Mouse (Mus musculus) lung, postnatal 0 days (tissue): ENCODE data around the gene Sphk1. TPM values are rescaled to one million over a fixed set of nuclear protein-coding genes. Genes with fewer than 3 reads are reported as not detected.

ENCODE experiments used
- ATAC-seq: fragments of 200-750 bp; cut with Nextera tagmentation; 2 replicates; pipeline ENCODE4 v1.8.0; 2017; ENCODE audit warnings: moderate library complexity
- DNase-seq: peaks from one replicate; pipeline ENCODE4 v3.0.0-alpha.2; 2016; ENCODE audit warnings: low spot score
- H3K27ac ChIP-seq: fragments of 300-500 bp; sonication (generic); 2 replicates; pipeline ENCODE4 v1.5.1; 2014; ENCODE audit warnings: antibody characterized with exemption, mild to moderate bottlenecking, low read length, mixed read lengths
- H3K27me3 ChIP-seq: fragments of 300-500 bp; sonication (generic); replicated peaks from 2 replicates; pipeline ENCODE4 v1.6.1; 2014; ENCODE audit warnings: low read length, mixed read lengths; ENCODE audit not compliant: insufficient read depth
- H3K36me3 ChIP-seq: fragments of 300-500 bp; sonication (generic); 2 replicates; pipeline ENCODE4 v1.6.1; 2014; ENCODE audit warnings: low read length, mixed read lengths; ENCODE audit not compliant: insufficient read depth
- H3K4me1 ChIP-seq: fragments of 300-500 bp; sonication (generic); 2 replicates; pipeline ENCODE4 v1.6.1; 2014; ENCODE audit warnings: antibody characterized with exemption, low read depth, low read length, mixed read lengths; ENCODE audit not compliant: insufficient read depth
- H3K4me2 ChIP-seq: fragments of 300-500 bp; sonication (generic); replicated peaks from 2 replicates; pipeline ENCODE4 v1.6.1; 2014; ENCODE audit warnings: low read depth, mild to moderate bottlenecking, low read length, moderate library complexity, mixed read lengths
- H3K4me3 ChIP-seq: fragments of 300-500 bp; sonication (generic); 2 replicates; pipeline ENCODE4 v1.5.1; 2014; ENCODE audit warnings: low read depth, low read length
- H3K9ac ChIP-seq: fragments of 300-500 bp; sonication (generic); replicated peaks from 2 replicates; pipeline ENCODE4 v1.6.1; 2014; ENCODE audit warnings: low read depth, mild to moderate bottlenecking
- H3K9me3 ChIP-seq: fragments of 300-500 bp; sonication (generic); 2 replicates; pipeline ENCODE4 v1.6.1; 2016; ENCODE audit warnings: low read length, mixed read lengths
- CTCF ChIP-seq: IDR thresholded peaks from 2 replicates; pipeline ENCODE4 v1.5.1; 2016; ENCODE audit warnings: antibody characterized with exemption, mild to moderate bottlenecking
- EP300 ChIP-seq: IDR thresholded peaks from 2 replicates; pipeline ENCODE4 v1.6.1; 2016; ENCODE audit warnings: antibody characterized with exemption, mild to moderate bottlenecking, control low read depth
- WGBS: fragments of 180-500 bp; shearing (Covaris S2); extraction: QIAGEN DNeasy Blood & Tissue Kit; methylation state at CpG from one replicate; pipeline ENCODE4 v1.1.7; 2014; 5-methylcytosine and 5-hydroxymethylcytosine counted together
- polyA plus RNA-seq: library from polyadenylated mRNA; unstranded; fragments of >200 nt; fragmentation: Nextera tagmentation; extraction: Ambion mirVana; gene quantifications from 2 replicates; pipeline ENCODE4 v1.2.1, GENCODE M21; 2015

The Sphk1 gene
- polyA plus RNA-seq, 1 experiment from 2014 or later, result 56.3 TPM

GRCm38 (mm10) chr11:116513531-116514038 lies 17.1 kb upstream of the Sphk1 start:
- no peaks in the 10 kb centered on the region for H3K9me3 ChIP-seq
- no peak for TF ChIP-seq CTCF
- TF ChIP-seq EP300, result peak; percentile 43
- ATAC-seq (peak; percentile 28; the same call in 1 of the 2 replicates), DNase-seq (no peak)
- no peak overlapping the region for H3K4me3 ChIP-seq
- H3K4me1 ChIP-seq, result no peaks in the 10 kb centered on the region
- no peak overlapping the region for H3K9ac ChIP-seq
- H3K4me2 ChIP-seq, result no peak overlapping the region
- H3K27ac ChIP-seq, result 0 out of 2 replicates have a peak overlapping the region, but pooled peaks have one; percentile 0
- no peaks in the 10 kb centered on the region for H3K27me3 ChIP-seq
- WGBS, result 53% methylated on average over 4 of the region's 4 CpGs
- no peaks in the 10 kb centered on the region for H3K36me3 ChIP-seq

DNA sequence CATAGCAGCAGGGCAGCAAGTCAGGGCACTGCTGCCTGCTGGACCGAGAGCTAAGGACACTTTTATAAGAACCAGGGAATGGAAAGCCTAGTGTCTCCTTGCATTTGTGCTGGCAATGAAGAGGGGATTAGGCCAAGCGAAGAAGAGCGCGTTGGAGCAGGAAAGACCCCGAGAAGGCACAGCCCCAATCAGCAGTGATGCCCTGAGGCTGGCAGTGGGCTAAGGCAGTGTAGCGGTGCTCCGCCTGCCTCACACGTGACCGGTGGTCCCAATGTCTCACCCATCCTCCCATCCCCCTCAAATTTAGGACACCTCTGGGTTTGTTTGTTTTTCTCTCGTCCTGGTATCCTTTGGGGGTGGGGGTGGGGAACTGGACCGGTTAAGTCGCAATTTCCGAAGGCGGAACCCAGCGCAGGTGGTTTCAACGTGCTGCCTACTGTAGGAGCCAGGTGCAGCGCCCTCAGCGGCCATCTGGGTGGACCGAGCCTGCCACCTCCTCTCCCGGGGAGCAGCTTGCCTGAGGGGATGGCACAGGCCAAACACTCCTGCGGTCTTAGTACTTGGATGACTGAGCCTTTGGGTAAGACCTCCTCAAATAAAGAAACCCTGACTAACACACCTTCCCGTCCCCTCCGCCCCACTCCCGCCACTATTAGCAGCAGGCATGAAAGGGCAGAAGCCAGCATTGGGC lies 15.2 kb upstream of the Sphk1 start:
- no peak overlapping the region for H3K9ac ChIP-seq
- no peaks in the 10 kb centered on the region for H3K4me1 ChIP-seq
- no peak overlapping the region for H3K4me2 ChIP-seq
- no peaks in the 10 kb centered on the region for H3K36me3 ChIP-seq
- DNase-seq (no peak), ATAC-seq (no peak)
- no peak overlapping the region for H3K4me3 ChIP-seq
- no peaks in the 10 kb centered on the region for H3K9me3 ChIP-seq
- TF ChIP-seq EP300, result no peak
- TF ChIP-seq CTCF, result peak; percentile 49
- 28% methylated on average over 24 of the region's 24 CpGs for WGBS
- H3K27ac ChIP-seq, result no peak overlapping the region
- H3K27me3 ChIP-seq, result no peaks in the 10 kb centered on the region

DNA sequence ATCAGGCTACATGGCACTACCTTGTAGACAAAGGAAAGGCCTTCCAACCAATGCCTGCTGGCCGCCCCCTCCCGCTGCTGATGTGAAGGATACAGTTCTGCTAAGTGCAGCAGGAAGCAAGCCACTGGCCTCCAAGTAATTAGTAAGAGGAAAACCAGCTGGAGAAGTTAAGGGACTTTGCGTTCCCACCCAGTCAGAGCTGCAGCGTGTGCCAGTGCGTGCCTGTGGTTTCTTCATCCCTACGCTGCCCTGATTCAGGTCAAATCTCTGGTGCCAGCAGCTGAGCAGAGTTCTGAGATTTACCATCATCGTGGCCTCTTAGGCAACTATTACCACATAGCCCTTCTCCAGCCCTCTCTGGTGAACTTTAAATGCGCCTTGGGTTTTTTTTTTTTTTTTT lies 12.2 kb upstream of the Sphk1 start:
- H3K4me1 ChIP-seq, result peaks cover 5% of the 10 kb centered on the region; the same call in 1 of the 2 replicates
- H3K27ac ChIP-seq, result 0 out of 2 replicates have a peak overlapping the region, but pooled peaks have one; percentile 14
- no peaks in the 10 kb centered on the region for H3K36me3 ChIP-seq
- H3K4me3 ChIP-seq, result no peak overlapping the region
- WGBS, result 33% methylated on average over 8 of the region's 8 CpGs
- ATAC-seq (peak; percentile 74), DNase-seq (peak; percentile 95)
- no peak overlapping the region for H3K4me2 ChIP-seq
- peak; percentile 88 for TF ChIP-seq EP300
- TF ChIP-seq CTCF, result no peak
- no peak overlapping the region for H3K9ac ChIP-seq
- H3K27me3 ChIP-seq, result no peaks in the 10 kb centered on the region
- no peaks in the 10 kb centered on the region for H3K9me3 ChIP-seq

- H3K4me1 ChIP-seq, result peaks cover 16% of the 10 kb centered on the region; the same call in 1 of the 2 replicates
- no peak overlapping the region for H3K9ac ChIP-seq
- no peaks in the 10 kb centered on the region for H3K9me3 ChIP-seq
- no peak overlapping the region for H3K4me2 ChIP-seq
- ATAC-seq (no peak), DNase-seq (peak; percentile 47)
- TF ChIP-seq CTCF (no peak), EP300 (no peak)
- WGBS, result 61% methylated on average over 3 of the region's 3 CpGs
- H3K4me3 ChIP-seq, result no peak overlapping the region
- 0 out of 2 replicates have a peak overlapping the region, but pooled peaks have one; percentile 32 for H3K27ac ChIP-seq
- no peaks in the 10 kb centered on the region for H3K27me3 ChIP-seq
- no peaks in the 10 kb centered on the region for H3K36me3 ChIP-seq
These were observed 9.6 kb upstream of the Sphk1 start for GRCm38 (mm10) chr11:116521143-116521542.

DNA sequence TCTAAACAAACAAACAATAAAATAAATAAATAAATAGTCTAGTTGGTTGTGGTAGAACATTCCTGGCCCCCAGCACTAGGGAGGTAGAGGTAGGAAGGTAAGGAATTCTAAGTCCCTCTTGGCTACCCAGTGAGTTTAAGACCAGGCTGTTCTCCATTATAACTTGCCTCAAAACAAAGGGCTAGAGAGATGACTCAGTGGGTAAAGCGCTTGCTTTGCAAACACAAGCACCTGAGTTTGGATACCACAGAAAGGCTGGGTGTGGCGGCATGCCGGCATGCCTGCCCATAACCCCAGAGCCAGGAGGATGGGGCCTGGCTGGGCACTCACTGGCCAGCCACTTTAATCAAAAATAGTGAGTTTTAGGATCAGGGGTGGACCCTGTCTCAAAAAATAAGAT lies 8.7 kb upstream of the Sphk1 start:
- Histone ChIP-seq H3K27ac (peak overlapping the region; percentile 83), H3K4me2 (no peak overlapping the region), H3K9ac (no peak overlapping the region), H3K27me3 (no peaks in the 10 kb centered on the region), H3K4me3 (no peak overlapping the region), H3K9me3 (no peaks in the 10 kb centered on the region), H3K4me1 (peaks cover 16% of the 10 kb centered on the region; the same call in 1 of the 2 replicates), H3K36me3 (no peaks in the 10 kb centered on the region)
- WGBS, result 58% methylated on average over 3 of the region's 3 CpGs
- ATAC-seq (peak; percentile 72), DNase-seq (peak; percentile 75)
- TF ChIP-seq CTCF (no peak), EP300 (peak; percentile 78)

DNA sequence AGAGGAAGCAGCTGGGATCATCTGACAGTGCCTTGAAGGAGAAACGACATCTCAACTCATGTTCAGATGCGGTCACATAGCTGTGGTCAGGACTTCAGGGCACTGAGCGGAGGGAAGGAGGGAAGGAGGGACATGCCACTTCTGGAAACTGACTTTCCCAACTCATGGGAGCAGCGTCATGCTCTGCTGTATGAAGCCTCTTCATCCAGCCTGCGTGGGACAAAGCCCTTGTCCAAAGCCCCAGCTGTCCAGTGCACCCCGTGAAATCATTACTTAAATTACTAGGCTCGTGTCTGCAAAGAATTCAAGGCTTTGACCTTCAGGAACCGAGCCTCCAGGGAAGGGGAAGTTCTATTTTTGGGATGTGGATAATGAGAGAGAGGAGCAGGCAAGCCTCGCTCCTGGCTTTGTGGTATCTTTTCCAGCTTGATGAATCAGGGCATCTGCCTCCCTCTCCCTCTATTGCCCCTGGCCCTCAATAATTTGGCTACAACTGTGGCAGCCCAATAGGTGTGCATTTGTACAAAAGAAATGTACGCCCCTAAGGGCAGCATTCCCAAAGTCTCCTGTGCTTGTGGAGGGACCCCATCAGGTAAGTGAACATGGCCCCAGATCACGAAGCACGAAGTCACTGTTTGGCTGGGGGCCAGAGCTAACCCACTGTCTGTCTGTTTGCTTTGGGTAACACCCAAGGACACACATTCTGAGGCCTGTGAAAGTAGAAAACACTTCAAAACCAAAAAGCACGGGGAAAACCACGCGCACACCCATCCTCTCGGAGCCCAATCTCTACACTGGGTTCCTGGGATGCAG lies 7.6 kb upstream of the Sphk1 start:
- H3K27ac ChIP-seq, result peak overlapping the region; percentile 83
- ATAC-seq (peak; percentile 25), DNase-seq (peak; percentile 77)
- TF ChIP-seq EP300 (no peak), CTCF (no peak)
- H3K9ac ChIP-seq, result no peak overlapping the region
- H3K27me3 ChIP-seq, result no peaks in the 10 kb centered on the region
- WGBS, result 32% methylated on average over 16 of the region's 16 CpGs
- H3K36me3 ChIP-seq, result no peaks in the 10 kb centered on the region
- H3K4me1 ChIP-seq, result peaks cover 16% of the 10 kb centered on the region; the same call in 1 of the 2 replicates
- no peak overlapping the region for H3K4me2 ChIP-seq
- H3K4me3 ChIP-seq, result no peak overlapping the region
- no peaks in the 10 kb centered on the region for H3K9me3 ChIP-seq
